Mouse (Mus musculus) forebrain, embryonic 10.5 days (tissue): ENCODE results near the gene Syne1. TPM values are rescaled to one million over a fixed set of nuclear protein-coding genes. Genes with fewer than 3 reads are reported as not detected.

Experiments used
- DNase-seq: peaks from one replicate; pipeline ENCODE4 v3.0.0-alpha.2; 2017; ENCODE audit warnings: low spot score; ENCODE audit errors: extremely low spot score
- H3K27ac ChIP-seq: fragments of 300-500 bp; sonication (generic); 2 replicates; pipeline ENCODE4 v1.5.1; 2016; ENCODE audit warnings: mild to moderate bottlenecking
- H3K27me3 ChIP-seq: fragments of 300-500 bp; sonication (generic); 2 replicates; pipeline ENCODE4 v1.6.1; 2016; ENCODE audit warnings: mild to moderate bottlenecking; ENCODE audit not compliant: poor library complexity, severe bottlenecking
- H3K36me3 ChIP-seq: fragments of 300-500 bp; sonication (generic); replicated peaks from 2 replicates; pipeline ENCODE4 v1.6.1; 2016; ENCODE audit warnings: mild to moderate bottlenecking, moderate library complexity
- H3K4me1 ChIP-seq: fragments of 300-500 bp; sonication (generic); 2 replicates; pipeline ENCODE4 v1.6.1; 2016
- H3K4me3 ChIP-seq: fragments of 300-500 bp; sonication (generic); 2 replicates; pipeline ENCODE4 v1.5.1; 2016; ENCODE audit warnings: mild to moderate bottlenecking, moderate library complexity
- H3K9me3 ChIP-seq: fragments of 300-500 bp; sonication (generic); 2 replicates; pipeline ENCODE4 v1.6.1; 2016; ENCODE audit warnings: mild to moderate bottlenecking, moderate library complexity
- WGBS: fragments of 180-500 bp; shearing (Covaris S2); methylation state at CpG from one replicate; pipeline ENCODE4 v1.1.7; 2016; 5-methylcytosine and 5-hydroxymethylcytosine counted together
- polyA plus RNA-seq: library from polyadenylated mRNA; unstranded; fragments of >200 nt; fragmentation: Nextera tagmentation; extraction: Ambion mirVana; gene quantifications from 2 replicates; pipeline ENCODE4 v1.2.1, GENCODE M21; 2016

Gene Syne1
- polyA plus RNA-seq, 1 experiment from 2014 or later: 1.7 TPM

- DNase-seq: no peak
- Histone ChIP-seq H3K4me3 (no peak overlapping the region), H3K4me1 (no peaks in the 10 kb centered on the region), H3K27ac (no peak overlapping the region), H3K27me3 (no peaks in the 10 kb centered on the region), H3K9me3 (no peaks in the 10 kb centered on the region), H3K36me3 (no peaks in the 10 kb centered on the region)
- 80% methylated on average over 2 of the region's 2 CpGs for WGBS
These were observed 374.9 kb downstream of the Syne1 start for GRCm38 (mm10) chr10:5176371-5176770.

GRCm38 (mm10) chr10:5170425-5170824 is 380.9 kb downstream of the Syne1 start:
- Histone ChIP-seq H3K27me3 (no peaks in the 10 kb centered on the region), H3K4me3 (no peak overlapping the region), H3K9me3 (no peaks in the 10 kb centered on the region), H3K4me1 (no peaks in the 10 kb centered on the region), H3K27ac (no peak overlapping the region), H3K36me3 (no peaks in the 10 kb centered on the region)
- WGBS: 71% methylated on average over 1 of the region's 1 CpGs
- DNase-seq: no peak

- WGBS: 90% methylated on average over 3 of the region's 3 CpGs
- Histone ChIP-seq H3K9me3 (no peaks in the 10 kb centered on the region), H3K36me3 (no peaks in the 10 kb centered on the region), H3K27me3 (no peaks in the 10 kb centered on the region), H3K4me1 (no peaks in the 10 kb centered on the region), H3K27ac (no peak overlapping the region), H3K4me3 (no peak overlapping the region)
- no peak for DNase-seq
These were observed 383.8 kb downstream of the Syne1 start for GRCm38 (mm10) chr10:5167481-5167880.

- H3K27me3 ChIP-seq: no peaks in the 10 kb centered on the region
- no peaks in the 10 kb centered on the region for H3K36me3 ChIP-seq
- no peaks in the 10 kb centered on the region for H3K9me3 ChIP-seq
- no peak for DNase-seq
- no peak overlapping the region for H3K27ac ChIP-seq
- H3K4me1 ChIP-seq: no peaks in the 10 kb centered on the region
- H3K4me3 ChIP-seq: no peak overlapping the region
- WGBS: 84% methylated on average over 5 of the region's 5 CpGs
These were observed 385.8 kb downstream of the Syne1 start for GRCm38 (mm10) chr10:5165439-5165838.

GRCm38 (mm10) chr10:5163770-5164169 is 387.5 kb downstream of the Syne1 start:
- no peak for DNase-seq
- Histone ChIP-seq H3K4me1 (no peaks in the 10 kb centered on the region), H3K36me3 (no peaks in the 10 kb centered on the region), H3K9me3 (no peaks in the 10 kb centered on the region), H3K4me3 (no peak overlapping the region), H3K27ac (no peak overlapping the region), H3K27me3 (no peaks in the 10 kb centered on the region)
- 77% methylated on average over 6 of the region's 6 CpGs for WGBS

- H3K4me1 ChIP-seq: no peaks in the 10 kb centered on the region
- H3K27me3 ChIP-seq: no peaks in the 10 kb centered on the region
- no peak overlapping the region for H3K27ac ChIP-seq
- 77% methylated on average over 3 of the region's 3 CpGs for WGBS
- DNase-seq: no peak
- no peaks in the 10 kb centered on the region for H3K9me3 ChIP-seq
- no peak overlapping the region for H3K4me3 ChIP-seq
- H3K36me3 ChIP-seq: no peaks in the 10 kb centered on the region
These were observed 388.0 kb downstream of the Syne1 start for GRCm38 (mm10) chr10:5163286-5163685.

GRCm38 (mm10) chr10:5161394-5161872 is 389.8 kb downstream of the Syne1 start:
- DNase-seq: peak; percentile 34
- Histone ChIP-seq H3K9me3 (no peaks in the 10 kb centered on the region), H3K4me1 (no peaks in the 10 kb centered on the region), H3K27me3 (no peaks in the 10 kb centered on the region), H3K36me3 (no peaks in the 10 kb centered on the region), H3K4me3 (no peak overlapping the region), H3K27ac (no peak overlapping the region)
- WGBS: 56% methylated on average over 12 of the region's 12 CpGs

- no peaks in the 10 kb centered on the region for H3K36me3 ChIP-seq
- no peak overlapping the region for H3K4me3 ChIP-seq
- H3K27me3 ChIP-seq: no peaks in the 10 kb centered on the region
- H3K27ac ChIP-seq: no peak overlapping the region
- no peak for DNase-seq
- H3K4me1 ChIP-seq: no peaks in the 10 kb centered on the region
- WGBS: 86% methylated on average over 8 of the region's 8 CpGs
- H3K9me3 ChIP-seq: no peaks in the 10 kb centered on the region
These were observed 391.6 kb downstream of the Syne1 start for GRCm38 (mm10) chr10:5159679-5160078.

GRCm38 (mm10) chr10:5153047-5153446 is 398.2 kb downstream of the Syne1 start:
- 91% methylated on average over 6 of the region's 6 CpGs for WGBS

GRCm38 (mm10) chr10:5141471-5141870 is 409.8 kb downstream of the Syne1 start:
- WGBS: 94% methylated on average over 5 of the region's 5 CpGs

More at GRCm38 (mm10) chr10:5153047-5153446, 398.2 kb downstream of the Syne1 start:
- no peaks in the 10 kb centered on the region for H3K9me3 ChIP-seq
- no peaks in the 10 kb centered on the region for H3K4me1 ChIP-seq
- H3K4me3 ChIP-seq: no peak overlapping the region
- DNase-seq: no peak
- no peaks in the 10 kb centered on the region for H3K27me3 ChIP-seq
- no peak overlapping the region for H3K27ac ChIP-seq
- no peaks in the 10 kb centered on the region for H3K36me3 ChIP-seq

GRCm38 (mm10) chr10:5139932-5140264 is 411.4 kb downstream of the Syne1 start:
- H3K27me3 ChIP-seq: no peaks in the 10 kb centered on the region
- no peak for DNase-seq
- WGBS: 87% methylated on average over 4 of the region's 4 CpGs
- no peak overlapping the region for H3K4me3 ChIP-seq
- H3K27ac ChIP-seq: no peak overlapping the region
- no peaks in the 10 kb centered on the region for H3K9me3 ChIP-seq
- H3K4me1 ChIP-seq: no peaks in the 10 kb centered on the region
- no peaks in the 10 kb centered on the region for H3K36me3 ChIP-seq

More at GRCm38 (mm10) chr10:5141471-5141870, 409.8 kb downstream of the Syne1 start:
- no peak for DNase-seq
- H3K36me3 ChIP-seq: no peaks in the 10 kb centered on the region
- H3K27me3 ChIP-seq: no peaks in the 10 kb centered on the region
- no peak overlapping the region for H3K27ac ChIP-seq
- no peak overlapping the region for H3K4me3 ChIP-seq
- H3K4me1 ChIP-seq: no peaks in the 10 kb centered on the region
- no peaks in the 10 kb centered on the region for H3K9me3 ChIP-seq

GRCm38 (mm10) chr10:5139246-5139931 is 411.9 kb downstream of the Syne1 start:
- Histone ChIP-seq H3K4me1 (no peaks in the 10 kb centered on the region), H3K9me3 (no peaks in the 10 kb centered on the region), H3K27me3 (no peaks in the 10 kb centered on the region), H3K36me3 (no peaks in the 10 kb centered on the region), H3K4me3 (no peak overlapping the region), H3K27ac (no peak overlapping the region)
- 91% methylated on average over 3 of the region's 3 CpGs for WGBS
- DNase-seq: no peak

GRCm38 (mm10) chr10:5132050-5132449 is 419.2 kb downstream of the Syne1 start:
- WGBS: 87% methylated on average over 3 of the region's 3 CpGs
- H3K4me3 ChIP-seq: no peak overlapping the region
- H3K9me3 ChIP-seq: no peaks in the 10 kb centered on the region
- H3K27ac ChIP-seq: no peak overlapping the region
- H3K27me3 ChIP-seq: no peaks in the 10 kb centered on the region
- DNase-seq: no peak
- H3K4me1 ChIP-seq: no peaks in the 10 kb centered on the region
- no peaks in the 10 kb centered on the region for H3K36me3 ChIP-seq

GRCm38 (mm10) chr10:5130495-5130894 is 420.8 kb downstream of the Syne1 start:
- WGBS: 83% methylated on average over 1 of the region's 1 CpGs
- no peak overlapping the region for H3K4me3 ChIP-seq
- H3K4me1 ChIP-seq: no peaks in the 10 kb centered on the region
- no peaks in the 10 kb centered on the region for H3K9me3 ChIP-seq
- no peaks in the 10 kb centered on the region for H3K27me3 ChIP-seq
- no peak for DNase-seq
- no peak overlapping the region for H3K27ac ChIP-seq
- H3K36me3 ChIP-seq: no peaks in the 10 kb centered on the region
